Mouse (Mus musculus): ENCODE measurements around the gene Sapcd2.

DNA sequence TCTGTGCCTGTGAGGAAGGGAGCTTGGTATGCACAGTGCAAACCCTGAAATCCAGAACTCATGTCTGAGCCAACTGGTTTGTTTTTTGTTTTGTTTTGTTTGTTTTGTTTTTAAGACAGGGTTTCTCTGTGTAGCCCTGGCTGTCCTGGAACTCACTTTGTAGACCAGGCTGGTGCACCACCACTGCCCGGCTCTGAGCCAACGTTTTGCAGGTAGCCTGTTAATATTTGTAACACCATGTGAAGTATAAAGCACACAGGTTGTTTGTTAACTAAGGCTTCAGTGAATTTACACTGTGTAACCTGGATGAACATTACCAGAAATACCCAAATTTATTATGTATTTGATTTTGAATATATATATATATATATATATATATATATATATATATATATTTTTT is 46.1 kb upstream of the Sapcd2 start:
- TF ChIP-seq CTCF (IDR thresholded peaks at IDR 0.05; ENCODE audit: control insufficient read depth, insufficient read depth, low read length) (no peak), POLR2A (IDR thresholded peaks at IDR 0.05; ENCODE audit: borderline replicate concordance, control insufficient read depth, low read depth, low read length) (no peak)
